Mouse (Mus musculus) liver, embryonic 15.5 days (tissue): Measurements from ENCODE around the gene Ccser2. TPM values are rescaled to one million over a fixed set of nuclear protein-coding genes. Genes with fewer than 3 reads are reported as not detected.

Experiments used
- ATAC-seq: fragments of 200-750 bp; cut with Nextera tagmentation; 2 replicates; pipeline ENCODE4 v1.8.0; 2017; ENCODE audit warnings: moderate number of reproducible peaks, mild to moderate bottlenecking, moderate library complexity; ENCODE audit not compliant: insufficient read depth
- H3K27ac ChIP-seq: fragments of 300-500 bp; sonication (generic); replicated peaks from 2 replicates; pipeline ENCODE4 v1.5.1; 2015; ENCODE audit warnings: mild to moderate bottlenecking, inconsistent platforms
- H3K27me3 ChIP-seq: fragments of 300-500 bp; sonication (generic); 2 replicates; pipeline ENCODE4 v1.6.1; 2015; ENCODE audit warnings: mild to moderate bottlenecking, inconsistent platforms
- H3K36me3 ChIP-seq: fragments of 300-500 bp; sonication (generic); replicated peaks from 2 replicates; pipeline ENCODE4 v1.6.1; 2015; ENCODE audit warnings: moderate library complexity, mild to moderate bottlenecking, inconsistent platforms
- H3K4me1 ChIP-seq: fragments of 300-500 bp; sonication (generic); replicated peaks from 2 replicates; pipeline ENCODE4 v1.6.1; 2015; ENCODE audit warnings: inconsistent platforms
- H3K4me2 ChIP-seq: fragments of 300-500 bp; sonication (generic); 2 replicates; pipeline ENCODE4 v1.6.1; 2015; ENCODE audit warnings: moderate library complexity, mild to moderate bottlenecking, inconsistent platforms
- H3K4me3 ChIP-seq: fragments of 300-500 bp; sonication (generic); replicated peaks from 2 replicates; pipeline ENCODE4 v1.5.1; 2015; ENCODE audit warnings: mild to moderate bottlenecking, inconsistent platforms
- H3K9ac ChIP-seq: fragments of 300-500 bp; sonication (generic); 2 replicates; pipeline ENCODE4 v1.6.1; 2015; ENCODE audit warnings: moderate library complexity, mild to moderate bottlenecking, inconsistent platforms
- H3K9me3 ChIP-seq: fragments of 300-500 bp; sonication (generic); replicated peaks from 2 replicates; pipeline ENCODE4 v1.6.1; 2016; ENCODE audit warnings: inconsistent platforms
- WGBS: fragments of 180-500 bp; shearing (Covaris S2); methylation state at CpG from one replicate; pipeline ENCODE4 v1.1.7; 2015; ENCODE audit warnings: mixed read lengths; ENCODE audit not compliant: insufficient replicate concordance; 5-methylcytosine and 5-hydroxymethylcytosine counted together
- polyA plus RNA-seq: library from polyadenylated mRNA; unstranded; fragments of >200 nt; fragmentation: Nextera tagmentation; extraction: Ambion mirVana; gene quantifications from 2 replicates; pipeline ENCODE4 v1.2.1, GENCODE M21; 2015

Gene Ccser2
- polyA plus RNA-seq, 1 experiment from 2014 or later, result 6.4 TPM

DNA sequence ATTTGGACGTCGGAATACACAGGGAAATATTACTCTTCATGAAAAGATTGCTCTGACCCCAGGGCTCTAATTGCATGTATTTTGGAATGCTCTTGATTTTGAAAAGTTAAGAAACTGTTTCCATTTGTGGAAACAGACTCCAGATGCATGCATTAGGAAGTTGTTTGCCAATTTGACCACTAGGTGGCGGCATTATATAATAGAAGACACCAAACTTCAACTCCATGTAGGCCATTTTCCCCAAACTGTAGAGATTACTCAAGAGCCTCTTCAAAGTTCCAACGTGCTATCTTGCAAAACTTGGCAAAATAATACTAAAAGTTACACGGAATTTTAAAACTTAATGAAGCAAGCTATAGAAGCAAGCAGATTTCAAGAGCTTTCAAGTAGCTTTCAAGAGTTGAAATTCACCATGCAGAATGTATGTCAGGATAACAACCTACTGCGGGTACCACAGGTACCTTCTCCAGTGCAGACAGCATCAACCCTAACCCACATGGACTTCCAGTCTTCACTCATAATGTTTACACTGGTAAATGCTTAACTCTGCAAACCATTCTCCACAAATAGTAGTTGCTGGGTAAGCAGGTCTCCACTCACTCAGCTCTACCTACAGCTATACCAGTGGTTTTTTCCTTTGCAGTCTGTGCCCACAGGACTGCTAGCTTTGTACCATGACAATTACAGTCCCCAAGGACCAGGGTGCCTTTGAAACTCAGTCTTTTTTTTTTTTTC is 101.4 kb downstream of the Ccser2 start:
- no peak overlapping the region for H3K9ac ChIP-seq
- WGBS, result 15% methylated on average over 6 of the region's 6 CpGs
- no peak overlapping the region for H3K27ac ChIP-seq
- H3K27me3 ChIP-seq, result no peaks in the 10 kb centered on the region
- no peak overlapping the region for H3K4me3 ChIP-seq
- no peaks in the 10 kb centered on the region for H3K9me3 ChIP-seq
- ATAC-seq, result no peak
- no peaks in the 10 kb centered on the region for H3K36me3 ChIP-seq
- H3K4me1 ChIP-seq, result peaks cover 7% of the 10 kb centered on the region
- no peak overlapping the region for H3K4me2 ChIP-seq

- peaks cover 7% of the 10 kb centered on the region for H3K4me1 ChIP-seq
- peak overlapping the region; percentile 71 for H3K4me2 ChIP-seq
These were observed 104.6 kb downstream of the Ccser2 start for GRCm38 (mm10) chr14:36863877-36864489.

GRCm38 (mm10) chr14:36862387-36862786 is 106.2 kb downstream of the Ccser2 start:
- no peaks in the 10 kb centered on the region for H3K27me3 ChIP-seq
- no peak overlapping the region for H3K9ac ChIP-seq
- no peak for ATAC-seq
- H3K4me2 ChIP-seq, result no peak overlapping the region
- 13% methylated on average over 7 of the region's 7 CpGs for WGBS
- no peaks in the 10 kb centered on the region for H3K9me3 ChIP-seq
- H3K27ac ChIP-seq, result no peak overlapping the region
- H3K4me1 ChIP-seq, result peaks cover 7% of the 10 kb centered on the region
- no peaks in the 10 kb centered on the region for H3K36me3 ChIP-seq
- no peak overlapping the region for H3K4me3 ChIP-seq

More at GRCm38 (mm10) chr14:36863877-36864489, 104.6 kb downstream of the Ccser2 start:
- Histone ChIP-seq H3K9ac (0 out of 2 replicates have a peak overlapping the region, but pooled peaks have one; percentile 25), H3K36me3 (no peaks in the 10 kb centered on the region), H3K27ac (no peak overlapping the region), H3K9me3 (no peaks in the 10 kb centered on the region), H3K4me3 (peak overlapping the region; percentile 52), H3K27me3 (no peaks in the 10 kb centered on the region)
- ATAC-seq, result 0 out of 2 replicates have a peak, but pooled peaks have one; percentile 40
- WGBS, result 12% methylated on average over 15 of the region's 15 CpGs

DNA sequence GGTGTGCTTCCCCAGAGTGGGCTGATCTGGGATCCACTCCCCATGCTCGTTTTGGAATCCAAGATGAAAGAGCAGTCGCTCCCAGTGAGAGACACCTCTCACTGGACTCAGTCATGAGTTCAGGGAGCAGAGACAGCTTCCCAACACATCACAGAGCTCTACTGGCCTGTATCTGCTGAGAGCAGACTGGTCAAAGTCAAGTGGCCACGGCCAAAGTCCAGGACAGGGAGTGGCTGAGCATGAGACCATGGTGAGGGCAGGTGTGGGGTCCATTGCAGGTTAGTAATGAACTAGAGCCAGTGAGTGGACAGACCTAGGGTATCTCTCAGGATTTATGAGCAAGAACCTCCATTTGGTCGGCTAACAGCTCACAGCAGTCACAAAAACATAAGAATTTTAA is 109.6 kb downstream of the Ccser2 start:
- H3K9me3 ChIP-seq, result no peaks in the 10 kb centered on the region
- 41% methylated on average over 4 of the region's 4 CpGs for WGBS
- no peak overlapping the region for H3K27ac ChIP-seq
- H3K36me3 ChIP-seq, result no peaks in the 10 kb centered on the region
- H3K27me3 ChIP-seq, result no peaks in the 10 kb centered on the region
- H3K4me2 ChIP-seq, result no peak overlapping the region
- no peak overlapping the region for H3K9ac ChIP-seq
- no peak overlapping the region for H3K4me3 ChIP-seq
- peaks cover 6% of the 10 kb centered on the region for H3K4me1 ChIP-seq
- no peak for ATAC-seq

DNA sequence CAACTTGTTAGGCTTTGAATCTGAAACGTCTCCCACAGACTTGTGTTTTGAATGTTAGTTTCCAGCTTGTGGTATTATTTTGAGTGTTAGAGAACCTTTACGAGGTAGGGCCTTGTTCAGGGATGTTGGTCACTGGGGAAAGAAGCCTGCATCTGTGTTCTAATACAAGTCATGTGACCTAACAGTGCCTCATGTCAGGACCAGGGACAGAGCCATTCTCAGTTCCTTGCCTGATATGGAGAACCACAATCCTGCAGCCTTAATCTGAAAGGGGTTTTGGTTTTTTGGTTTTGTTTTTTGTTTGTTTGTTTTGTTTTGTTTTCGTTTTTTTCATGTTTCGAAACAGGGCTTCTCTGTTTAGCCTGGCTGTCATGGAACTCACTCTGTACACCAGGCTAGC is 115.6 kb downstream of the Ccser2 start:
- 38% methylated on average over 4 of the region's 4 CpGs for WGBS
- no peaks in the 10 kb centered on the region for H3K36me3 ChIP-seq
- H3K4me1 ChIP-seq, result no peaks in the 10 kb centered on the region
- ATAC-seq, result no peak
- H3K4me3 ChIP-seq, result no peak overlapping the region
- H3K9ac ChIP-seq, result no peak overlapping the region
- H3K4me2 ChIP-seq, result no peak overlapping the region
- no peaks in the 10 kb centered on the region for H3K9me3 ChIP-seq
- H3K27me3 ChIP-seq, result no peaks in the 10 kb centered on the region
- no peak overlapping the region for H3K27ac ChIP-seq

GRCm38 (mm10) chr14:36848860-36849259 is 119.7 kb downstream of the Ccser2 start:
- 12% methylated on average over 1 of the region's 1 CpGs for WGBS
- Histone ChIP-seq H3K9ac (no peak overlapping the region), H3K27ac (no peak overlapping the region), H3K4me3 (no peak overlapping the region), H3K9me3 (no peaks in the 10 kb centered on the region), H3K4me1 (no peaks in the 10 kb centered on the region), H3K36me3 (no peaks in the 10 kb centered on the region), H3K27me3 (no peaks in the 10 kb centered on the region), H3K4me2 (no peak overlapping the region)
- no peak for ATAC-seq

Other genes starting within 250 kb of the Ccser2 start
- not detected in 2 replicates for gene Rgr, start 80.2 kb upstream of the Ccser2 start, polyA plus RNA-seq
- not detected in 2 replicates for gene Lrit1, start 86.1 kb upstream of the Ccser2 start, polyA plus RNA-seq
- gene Lrit2, start 99.2 kb upstream of the Ccser2 start, polyA plus RNA-seq, result not detected in 2 replicates
- gene Cdhr1, start 129.6 kb upstream of the Ccser2 start, polyA plus RNA-seq, result not detected in 2 replicates
- 0.13 and 0.29 TPM in 2 replicates for gene 2610528A11Rik, start 145.2 kb upstream of the Ccser2 start, polyA plus RNA-seq
- gene Ghitm, start 166.5 kb upstream of the Ccser2 start, polyA plus RNA-seq, result 249 and 254 TPM in 2 replicates